Mouse (Mus musculus) testis, adult 2 months (tissue): ENCODE results near the gene Ces2f. TPM values are rescaled to one million over a fixed set of nuclear protein-coding genes. Genes with fewer than 3 reads are reported as not detected.

ENCODE experiments used
- H3K27ac ChIP-seq: fragments of 200-500 bp; 2 replicates; pipeline ENCODE4 v1.5.1; 2012; ENCODE audit warnings: low read depth, low read length; ENCODE audit not compliant: control insufficient read depth, insufficient read depth
- H3K27me3 ChIP-seq: fragments of 200-500 bp; 2 replicates; pipeline ENCODE4 v1.6.1; 2012; ENCODE audit warnings: mild to moderate bottlenecking, low read length, moderate library complexity; ENCODE audit not compliant: control insufficient read depth, insufficient read depth
- H3K36me3 ChIP-seq: fragments of 200-500 bp; 2 replicates; pipeline ENCODE4 v1.6.1; 2012; ENCODE audit warnings: mild to moderate bottlenecking, low read length; ENCODE audit not compliant: control insufficient read depth, insufficient read depth
- H3K4me1 ChIP-seq: fragments of 200-500 bp; 2 replicates; pipeline ENCODE4 v1.6.1; 2012; ENCODE audit warnings: low read length; ENCODE audit not compliant: control insufficient read depth, insufficient read depth
- H3K4me3 ChIP-seq: fragments of 200-500 bp; 2 replicates; pipeline ENCODE4 v1.5.1; 2012; ENCODE audit warnings: low read depth, mild to moderate bottlenecking, low read length, moderate library complexity, mixed read lengths; ENCODE audit not compliant: control insufficient read depth
- CTCF ChIP-seq: fragments of 200-500 bp; IDR thresholded peaks from 2 replicates; pipeline ENCODE4 v1.5.1; 2012; ENCODE audit warnings: low read depth, mild to moderate bottlenecking, inconsistent platforms, low read length, moderate library complexity; ENCODE audit not compliant: control insufficient read depth, insufficient read depth, insufficient replicate concordance
- POLR2A ChIP-seq: fragments of 200-500 bp; IDR thresholded peaks from 2 replicates; pipeline ENCODE4 v1.6.1; 2012; ENCODE audit warnings: low read depth, mild to moderate bottlenecking, inconsistent platforms, low read length, moderate library complexity; ENCODE audit not compliant: control insufficient read depth
- polyA plus RNA-seq: library from polyadenylated mRNA; depleted of rRNA; stranded (reverse); fragments of >200 nt; gene quantifications from 2 replicates; pipeline ENCODE4 v1.2.3, GENCODE M21; 2012; rRNA removed

Gene Ces2f
- polyA plus RNA-seq, 1 experiment: not detected

GRCm38 (mm10) chr8:104999183-104999582, 52.0 kb downstream of the Ces2f start:
- TF ChIP-seq POLR2A (no peak), CTCF (no peak)
- H3K4me1 ChIP-seq: no peaks in the 10 kb centered on the region

GRCm38 (mm10) chr8:105000586-105000985, 53.4 kb downstream of the Ces2f start, which contains the start of gene Ces2h:
Gene Ces2h, plus strand, starts transcription at chr8:105000853.
- TF ChIP-seq POLR2A (no peak), CTCF (no peak)
- no peak within 1 kb of the TSS for H3K4me3 ChIP-seq
- H3K36me3 ChIP-seq: no peaks in the 10 kb centered on the region
- H3K27ac ChIP-seq: no peak within 1 kb of the TSS
- H3K4me1 ChIP-seq: no peaks in the 10 kb centered on the region
- H3K27me3 ChIP-seq: no peaks in the 10 kb centered on the region

More at GRCm38 (mm10) chr8:104999183-104999582, 52.0 kb downstream of the Ces2f start:
- Histone ChIP-seq H3K4me3 (no peak overlapping the region), H3K27me3 (no peaks in the 10 kb centered on the region), H3K27ac (no peak overlapping the region), H3K36me3 (no peaks in the 10 kb centered on the region)

Other genes with a start within 250 kb of the Ces2f start
- 0.05 TPM in 1 of 2 replicates, not detected in the other for gene Ces2a, start 213.4 kb upstream of the Ces2f start, polyA plus RNA-seq
- 0.11 TPM in 1 of 2 replicates, not detected in the other for gene Ces2b, start 115.8 kb upstream of the Ces2f start, polyA plus RNA-seq
- gene Ces2c, start 100.3 kb upstream of the Ces2f start, polyA plus RNA-seq: 0.05 TPM in 1 of 2 replicates, not detected in the other
- 0.37 and 0.38 TPM in 2 replicates for gene Ces2e, start 21.1 kb upstream of the Ces2f start, polyA plus RNA-seq
- gene Ces2g, start 14.4 kb downstream of the Ces2f start, polyA plus RNA-seq: 0.70 and 0.88 TPM in 2 replicates
- gene Ces2h, start 53.5 kb downstream of the Ces2f start, polyA plus RNA-seq: 0.36 and 0.75 TPM in 2 replicates
- 0.58 and 0.93 TPM in 2 replicates for gene Ces3a, start 101.2 kb downstream of the Ces2f start, polyA plus RNA-seq
- 0.14 and 0.17 TPM in 2 replicates for gene Ces3b, start 136.4 kb downstream of the Ces2f start, polyA plus RNA-seq
- gene Ces4a, start 184.4 kb downstream of the Ces2f start, polyA plus RNA-seq: 0.19 TPM in 2 replicates
- 7.0 and 7.7 TPM in 2 replicates for gene Cbfb, start 223.3 kb downstream of the Ces2f start, polyA plus RNA-seq